Mouse (Mus musculus) olfactory bulb, adult 2 months (tissue): ENCODE measurements around the gene Vmn2r4.
"Not testable (repeated sequence)": the region's sequence is repeated elsewhere in the genome, so short reads cannot be mapped to it uniquely, and the experiment has no call there.

ENCODE experiments used
- CTCF ChIP-seq: fragments of 200-500 bp; IDR thresholded peaks from 2 replicates; pipeline ENCODE4 v1.5.1; 2012; ENCODE audit warnings: low read depth, mild to moderate bottlenecking, low read length, moderate library complexity; ENCODE audit not compliant: insufficient read depth
- POLR2A ChIP-seq: fragments of 200-500 bp; IDR thresholded peaks from 2 replicates; pipeline ENCODE4 v1.6.1; 2012; ENCODE audit warnings: mild to moderate bottlenecking, low read depth, low read length, moderate library complexity; ENCODE audit not compliant: insufficient read depth

GRCm38 (mm10) chr3:64414253-64414652, 915 bp downstream of the Vmn2r4 start:
- not testable (repeated sequence) for TF ChIP-seq CTCF, POLR2A
